Mouse (Mus musculus) thymus, adult 2 months (tissue): ENCODE data around the gene Spef1.

ENCODE experiments used
- CTCF ChIP-seq: fragments of 200-500 bp; IDR thresholded peaks from 2 replicates; pipeline ENCODE4 v1.5.1; 2012; ENCODE audit warnings: mild to moderate bottlenecking, control low read depth, low read length, moderate library complexity, borderline replicate concordance; ENCODE audit not compliant: control insufficient read depth, poor library complexity, insufficient read depth; ENCODE audit errors: extremely low read depth
- POLR2A ChIP-seq: fragments of 200-500 bp; IDR thresholded peaks from 2 replicates; pipeline ENCODE4 v1.6.1; 2012; ENCODE audit warnings: mild to moderate bottlenecking, low read length, control low read depth, moderate library complexity; ENCODE audit not compliant: control insufficient read depth, poor library complexity, insufficient read depth; ENCODE audit errors: extremely low read depth

- TF ChIP-seq CTCF (no peak), POLR2A (no peak)
Measured at GRCm38 (mm10) chr2:131139886-131140532, 47.1 kb downstream of the Spef1 start.
